Mouse (Mus musculus): ENCODE measurements around the gene Dnaaf3.

The Dnaaf3 gene

GRCm38 (mm10) chr7:4522292-4522691 is 10.0 kb downstream of the Dnaaf3 start:
- DNase-seq (ENCODE audit: low read depth, low spot score), result no peak

DNA sequence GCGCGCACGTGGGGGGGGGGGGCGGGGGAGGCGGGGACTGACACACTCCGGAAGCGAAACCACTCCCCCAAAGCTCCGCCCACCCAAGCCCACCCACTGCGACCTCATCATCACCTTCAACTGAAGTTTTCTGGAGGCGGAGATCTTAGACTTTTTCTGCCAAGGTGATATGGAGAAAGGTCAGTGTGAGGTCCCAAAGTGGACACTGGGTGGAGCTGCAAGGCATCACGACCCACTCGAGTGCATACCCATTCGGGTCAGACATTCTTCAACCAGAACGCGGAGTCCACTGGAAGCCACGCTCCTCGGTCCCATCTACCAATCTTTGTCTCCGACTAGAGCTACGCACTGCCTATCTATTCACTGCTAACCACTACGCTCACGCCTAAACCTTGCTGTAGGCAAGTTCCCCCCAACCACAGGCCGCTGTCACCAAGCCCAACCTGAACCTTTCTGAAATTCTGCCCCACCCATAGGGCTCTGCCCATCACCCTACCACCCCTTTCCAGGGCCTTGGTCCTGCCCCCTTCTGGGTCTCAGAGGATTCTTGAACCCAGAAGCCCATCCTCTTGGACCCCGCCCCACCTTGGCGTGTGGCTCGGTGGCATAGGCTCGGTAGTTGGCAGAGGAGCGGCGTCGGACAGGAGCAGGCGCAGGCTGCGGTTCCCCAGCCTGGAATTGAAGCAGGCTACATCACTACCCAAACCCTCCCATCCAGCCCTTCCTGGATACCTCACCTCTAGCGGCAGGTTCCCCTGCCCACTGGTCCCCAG is 10.8 kb downstream of the Dnaaf3 start:
- DNase-seq (ENCODE audit: low read depth, low spot score), result no peak

- peak; percentile 17 for DNase-seq (ENCODE audit: low read depth, low spot score)
Measured at GRCm38 (mm10) chr7:4518487-4518886, 13.8 kb downstream of the Dnaaf3 start.

DNA sequence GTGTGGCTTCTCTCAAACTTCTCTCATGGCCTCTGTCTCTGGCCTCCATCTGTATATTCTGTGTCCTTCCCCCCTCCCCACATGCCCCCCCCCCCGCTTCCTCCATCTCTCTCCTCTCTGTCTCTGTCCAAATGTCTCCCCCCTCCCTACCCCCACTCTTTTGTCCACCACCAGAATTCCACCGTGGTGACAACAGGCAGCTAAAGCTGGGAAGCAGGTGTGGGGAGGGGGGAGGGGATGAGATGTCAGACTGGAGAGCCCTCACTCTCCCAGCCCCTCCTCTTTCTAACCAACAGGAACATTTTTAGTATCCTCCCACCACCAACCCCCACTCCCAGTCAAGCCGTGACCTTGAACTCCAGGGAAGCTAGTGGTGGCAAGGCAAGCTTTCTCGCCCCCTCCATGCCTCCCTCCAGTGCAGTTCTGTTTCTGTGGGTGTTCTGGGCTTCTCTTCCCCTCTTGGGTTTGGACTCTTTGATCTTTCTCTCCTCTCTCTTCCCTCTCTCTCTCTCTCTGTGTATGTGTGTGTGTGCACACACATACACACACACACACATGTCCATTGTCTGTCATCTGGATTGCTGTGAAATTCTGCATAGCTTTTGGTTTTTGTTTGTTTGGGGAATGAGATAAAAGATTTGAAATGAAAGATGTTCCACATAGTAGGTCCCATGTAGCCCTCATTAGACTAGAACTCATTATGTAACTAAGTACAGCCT is 15.8 kb downstream of the Dnaaf3 start, which contains the start of gene Tnnt1:
Tnnt1 (minus strand) TSS at position 51 of the 719 bp plus-strand sequence.
- no peak for DNase-seq (ENCODE audit: low read depth, low spot score)

GRCm38 (mm10) chr7:4515853-4516252 is 16.4 kb downstream of the Dnaaf3 start:
- no peak for DNase-seq (ENCODE audit: low read depth, low spot score)

DNA sequence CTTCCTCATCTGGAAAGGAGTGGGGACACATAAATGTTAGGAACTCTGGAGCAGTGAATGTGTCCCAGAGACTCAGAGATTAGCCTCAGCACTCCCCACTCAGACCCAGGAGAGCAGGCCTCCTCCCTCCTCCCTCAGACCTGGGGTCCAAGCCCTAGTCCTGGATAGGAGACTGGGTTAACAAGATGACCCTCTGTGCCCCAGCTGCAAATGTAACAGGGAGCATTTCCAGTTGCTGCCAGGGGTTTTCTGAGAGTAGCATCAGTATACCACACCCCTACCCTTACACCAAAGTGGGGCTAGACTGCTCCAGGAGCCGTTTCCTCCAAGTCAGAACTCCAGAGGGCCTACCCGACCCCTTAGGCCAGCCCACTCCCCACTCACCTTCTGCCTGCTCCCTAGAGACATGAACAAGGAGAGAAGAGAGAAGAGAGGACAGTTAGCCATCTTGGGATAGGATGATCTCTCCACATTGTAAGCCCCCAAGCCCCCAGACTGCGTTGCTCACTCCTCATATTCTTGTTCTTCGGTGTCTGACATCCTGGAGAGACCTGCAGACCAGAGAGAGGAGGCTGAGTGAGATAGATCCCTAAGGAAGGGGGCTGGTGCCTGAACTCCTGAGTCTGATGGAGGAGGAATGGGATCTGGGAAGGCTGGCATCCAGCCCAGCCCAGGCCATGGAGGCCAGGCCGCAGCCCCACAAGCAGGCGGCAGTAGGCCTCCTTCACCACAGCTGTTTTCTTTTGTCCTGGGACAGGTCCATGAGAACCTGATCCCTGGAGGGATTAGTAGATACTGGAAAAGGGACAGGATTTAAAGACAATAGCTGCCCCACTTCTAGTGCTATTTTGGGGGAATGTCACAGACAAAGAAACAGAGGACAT is 18.2 kb downstream of the Dnaaf3 start:
- DNase-seq (ENCODE audit: low read depth, low spot score), result no peak

GRCm38 (mm10) chr7:4513236-4513635 is 19.0 kb downstream of the Dnaaf3 start:
- peak; percentile 68 for DNase-seq (ENCODE audit: low read depth, low spot score)

DNA sequence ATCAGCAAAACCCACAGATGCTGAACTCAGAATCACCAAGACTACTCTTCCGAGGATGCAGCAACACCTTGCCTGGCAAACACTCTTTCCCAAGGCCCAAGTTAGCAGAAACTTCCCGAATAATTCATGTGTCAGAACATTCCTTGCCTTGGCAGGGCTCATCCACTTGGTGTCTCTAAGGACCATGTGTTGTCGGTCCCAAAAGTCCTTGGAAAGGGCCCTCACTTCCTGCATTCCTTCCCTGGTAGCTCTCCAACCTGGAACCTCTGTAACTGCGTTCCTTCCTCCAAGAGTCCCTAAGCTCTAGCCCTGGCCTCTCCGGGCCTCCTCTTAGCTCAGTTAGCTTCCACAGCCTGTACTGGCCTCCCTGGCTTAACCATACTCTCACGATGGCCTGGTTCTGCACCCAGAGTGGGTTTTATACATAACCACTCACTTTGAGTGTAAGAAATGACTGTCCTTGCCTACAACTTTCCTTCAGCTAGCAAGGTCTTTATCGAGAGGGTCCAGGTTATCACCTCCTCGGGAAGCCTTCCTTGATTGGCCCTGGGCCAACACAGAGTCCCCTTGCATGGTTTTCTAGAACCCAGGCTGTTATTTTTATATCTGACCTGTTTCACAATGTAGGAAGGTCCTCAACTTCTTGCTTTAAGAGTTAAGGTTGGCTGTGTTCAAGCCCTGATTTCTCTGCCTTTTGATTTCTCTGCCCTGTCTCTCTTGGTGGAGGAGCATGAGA is 20.6 kb downstream of the Dnaaf3 start:
- no peak for DNase-seq (ENCODE audit: low read depth, low spot score)

- DNase-seq (ENCODE audit: low read depth, low spot score), result peak; percentile 65
Measured at GRCm38 (mm10) chr7:4509863-4510608, 22.2 kb downstream of the Dnaaf3 start.

DNA sequence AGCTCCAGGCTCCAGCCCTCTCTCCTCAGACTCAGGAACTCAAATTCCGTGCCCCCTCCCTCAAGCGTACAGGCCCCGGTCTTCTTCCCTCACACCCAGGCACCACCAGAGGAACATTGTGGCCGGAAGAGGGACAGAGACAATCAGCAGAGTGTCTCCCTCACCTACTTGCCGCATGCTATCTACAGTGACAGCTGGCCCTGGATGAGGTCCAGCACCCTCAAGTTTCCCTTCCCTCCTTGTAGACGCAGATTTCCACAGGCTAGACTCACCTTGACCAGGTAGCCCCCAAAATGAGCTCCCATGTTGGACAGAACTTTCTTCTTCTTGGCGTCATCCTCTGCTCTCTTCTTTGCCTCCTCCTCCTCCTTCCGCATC is 23.5 kb downstream of the Dnaaf3 start:
- DNase-seq (ENCODE audit: low read depth, low spot score), result no peak

GRCm38 (mm10) chr7:4508062-4508738 is 24.1 kb downstream of the Dnaaf3 start:
- DNase-seq (ENCODE audit: low read depth, low spot score), result peak; percentile 49

DNA sequence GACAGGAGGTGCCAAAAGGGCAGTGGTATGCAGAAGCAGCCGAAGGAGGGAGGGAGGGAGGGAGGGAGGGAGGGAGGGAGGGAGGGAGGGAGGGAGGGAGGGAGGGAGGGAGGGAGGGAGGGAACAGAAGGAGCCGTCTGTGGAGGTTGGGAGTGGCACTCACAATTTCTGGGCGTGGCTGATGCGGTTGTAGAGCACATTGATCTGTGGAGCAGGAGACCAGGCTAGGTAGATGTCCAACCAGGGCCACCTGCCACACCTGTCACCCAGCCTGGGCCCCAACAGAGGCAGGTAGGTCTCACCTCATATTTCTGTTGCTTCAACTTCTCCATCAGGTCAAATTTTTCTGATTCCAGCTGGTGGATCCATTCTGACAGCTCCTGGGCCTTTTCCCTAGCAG is 25.0 kb downstream of the Dnaaf3 start:
- DNase-seq (ENCODE audit: low read depth, low spot score), result no peak

DNA sequence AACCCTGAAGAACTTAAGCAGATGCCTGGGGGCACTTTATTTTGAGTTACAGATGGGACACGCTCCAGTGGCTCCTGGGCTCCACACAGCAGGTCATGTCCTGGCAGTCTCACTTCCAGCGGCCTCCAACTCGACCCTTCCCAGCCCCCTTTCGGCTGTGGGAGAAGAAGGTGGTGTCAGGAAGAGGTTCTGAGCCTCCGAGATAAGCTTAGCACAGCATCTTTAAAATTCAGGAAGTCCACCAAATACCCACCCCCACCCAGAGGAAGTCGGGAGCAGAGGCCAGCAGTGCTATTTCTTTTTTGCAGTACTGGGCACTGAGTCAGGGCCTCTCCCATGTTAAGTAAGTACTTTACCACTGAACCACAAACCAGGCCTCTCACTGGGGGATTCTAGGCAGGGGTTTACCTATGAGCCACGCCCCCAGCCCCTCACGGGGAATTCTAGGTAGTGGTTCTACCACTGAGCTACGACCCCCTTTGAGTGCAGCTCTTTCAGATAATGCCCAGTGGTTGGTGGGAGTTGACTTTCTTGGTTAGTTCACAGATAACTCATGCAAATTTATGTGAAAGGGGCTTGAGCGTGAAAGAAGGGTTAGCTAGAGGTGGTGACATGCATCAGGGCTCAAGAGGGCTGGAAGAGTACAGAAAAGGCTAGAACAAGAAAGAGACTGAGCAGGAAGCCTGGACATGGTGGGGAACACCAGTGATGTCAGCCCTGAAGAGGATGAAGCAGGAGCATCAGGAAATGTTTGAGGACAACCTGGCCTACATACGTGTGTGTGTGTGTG is 27.4 kb downstream of the Dnaaf3 start:
- peak; percentile 35 for DNase-seq (ENCODE audit: low read depth, low spot score)

DNA sequence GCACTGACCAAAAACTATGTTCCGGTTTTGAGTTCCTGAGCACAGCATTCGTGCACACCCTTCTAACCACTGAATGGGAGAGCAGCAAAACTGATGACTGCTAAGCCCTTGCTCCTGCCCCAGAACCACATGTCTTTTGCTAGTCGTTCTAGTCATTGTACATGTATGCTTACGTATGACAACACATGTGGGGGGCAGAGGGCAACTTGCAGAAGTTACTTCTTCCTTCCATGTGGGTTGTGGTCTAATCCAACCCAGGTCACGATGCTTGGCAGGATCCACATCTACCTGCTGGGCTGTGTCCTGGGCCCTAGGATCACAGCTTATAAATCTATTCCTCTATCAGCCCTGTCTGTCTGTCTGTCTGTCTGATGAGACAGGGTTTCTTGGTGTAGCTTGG is 28.4 kb downstream of the Dnaaf3 start:
- no peak for DNase-seq (ENCODE audit: low read depth, low spot score)

DNA sequence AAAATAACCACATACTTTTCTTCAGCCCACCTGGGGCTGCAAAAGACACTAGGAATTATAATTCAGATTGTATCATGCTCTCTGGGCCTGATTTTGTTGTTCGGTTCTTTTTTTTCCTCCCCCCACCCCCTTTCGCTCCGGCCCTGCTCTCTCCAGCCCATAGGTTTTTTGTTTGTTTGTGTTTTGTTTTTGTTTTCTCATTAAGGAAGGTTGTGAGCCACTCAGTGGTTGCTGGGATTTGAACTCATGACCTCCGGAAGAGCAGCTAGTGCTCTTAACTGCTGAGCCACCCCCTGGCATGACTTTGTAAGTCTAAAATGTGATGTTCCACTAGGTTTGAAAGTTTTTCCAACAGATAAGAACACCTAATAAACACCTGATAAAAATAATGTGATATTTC is 29.2 kb downstream of the Dnaaf3 start:
- DNase-seq (ENCODE audit: low read depth, low spot score), result no peak

- peak; percentile 70 for DNase-seq (ENCODE audit: low read depth, low spot score)
Measured at GRCm38 (mm10) chr7:4502421-4503090, 29.7 kb downstream of the Dnaaf3 start.

- DNase-seq (ENCODE audit: low read depth, low spot score), result peak; percentile 96
Measured at GRCm38 (mm10) chr7:4501558-4502397, 30.5 kb downstream of the Dnaaf3 start, which contains the start of gene Ppp1r12c. Gene Ppp1r12c, minus strand, starts transcription at chr7:4501680.

Measured in A20 (cell line).